Mouse (Mus musculus): ENCODE data around the gene Tnk1. TPM values are rescaled to one million over a fixed set of nuclear protein-coding genes. Genes with fewer than 3 reads are reported as not detected.

Gene Tnk1
- polyA plus RNA-seq, 1 experiment from 2014 or later, result 0.29 TPM

GRCm38 (mm10) chr11:69836703-69837576, 21.6 kb downstream of the Tnk1 start:
- under 1% methylated on average over 43 of the region's 52 CpGs for WGBS
- Histone ChIP-seq H3K4me3 (replicated peaks; ENCODE audit: low read length) (peak overlapping the region; percentile 79), H3K9ac (replicated peaks; ENCODE audit: low read depth, low read length) (peak overlapping the region; percentile 92), H3K4me2 (ENCODE audit: low read length) (peak overlapping the region; percentile 93), H3K36me3 (ENCODE audit: control insufficient read depth, insufficient read depth) (peaks cover 7% of the 10 kb centered on the region; the same call in 1 of the 2 replicates), H3K9me3 (ENCODE audit: control insufficient read depth, low read length) (no peaks in the 10 kb centered on the region), H3K4me1 (replicated peaks; ENCODE audit: control insufficient read depth, insufficient read depth, low read length) (peaks cover 41% of the 10 kb centered on the region), H3K27ac (ENCODE audit: low read length) (peak overlapping the region; percentile 90), H3K27me3 (replicated peaks; ENCODE audit: control insufficient read depth, insufficient read depth, low read length) (no peaks in the 10 kb centered on the region)
- no peak; the same call in 1 of the 2 replicates for ATAC-seq

DNA sequence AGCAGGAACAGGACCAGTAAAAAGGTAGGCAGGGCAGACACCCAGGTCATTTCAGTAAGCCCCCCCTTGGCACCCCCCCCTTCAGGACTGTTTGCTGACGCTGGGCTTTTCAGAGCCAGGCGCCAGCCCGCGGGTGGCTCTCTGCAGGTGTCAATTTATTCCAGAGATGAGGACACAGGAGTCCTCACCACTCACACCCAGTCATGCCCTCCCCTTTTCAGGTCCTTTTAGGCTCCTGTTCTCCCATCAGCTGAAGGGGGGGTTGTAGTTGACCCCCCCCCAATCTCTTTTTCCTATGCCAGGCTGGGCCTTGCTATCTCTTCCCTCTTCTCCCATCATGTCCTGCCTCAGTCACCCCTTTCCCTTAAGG, 22.6 kb downstream of the Tnk1 start:
- Histone ChIP-seq H3K4me3 (replicated peaks; ENCODE audit: low read length) (peak overlapping the region; percentile 79), H3K4me1 (replicated peaks; ENCODE audit: control insufficient read depth, insufficient read depth, low read length) (peaks cover 41% of the 10 kb centered on the region), H3K9me3 (ENCODE audit: control insufficient read depth, low read length) (no peaks in the 10 kb centered on the region), H3K27me3 (replicated peaks; ENCODE audit: control insufficient read depth, insufficient read depth, low read length) (no peaks in the 10 kb centered on the region), H3K4me2 (ENCODE audit: low read length) (peak overlapping the region; percentile 93), H3K36me3 (ENCODE audit: control insufficient read depth, insufficient read depth) (peaks cover 7% of the 10 kb centered on the region; the same call in 1 of the 2 replicates), H3K27ac (ENCODE audit: low read length) (peak overlapping the region; percentile 90), H3K9ac (replicated peaks; ENCODE audit: low read depth, low read length) (peak overlapping the region; percentile 92)
- WGBS, result 4% methylated on average over 4 of the region's 4 CpGs
- ATAC-seq, result no peak

GRCm38 (mm10) chr11:69835326-69835965, 23.1 kb downstream of the Tnk1 start:
- ATAC-seq, result no peak
- peak overlapping the region; percentile 93 for H3K4me2 ChIP-seq (ENCODE audit: low read length)
- WGBS, result 7% methylated on average over 9 of the region's 9 CpGs
- peaks cover 41% of the 10 kb centered on the region for H3K4me1 ChIP-seq (replicated peaks; ENCODE audit: control insufficient read depth, insufficient read depth, low read length)
- H3K9ac ChIP-seq (replicated peaks; ENCODE audit: low read depth, low read length), result peak overlapping the region; percentile 92
- peak overlapping the region; percentile 39; the same call in 1 of the 2 replicates for H3K27ac ChIP-seq (ENCODE audit: low read length)
- H3K4me3 ChIP-seq (replicated peaks; ENCODE audit: low read length), result peak overlapping the region; percentile 79
- no peaks in the 10 kb centered on the region for H3K9me3 ChIP-seq (ENCODE audit: control insufficient read depth, low read length)
- H3K36me3 ChIP-seq (ENCODE audit: control insufficient read depth, insufficient read depth), result peaks cover 7% of the 10 kb centered on the region; the same call in 1 of the 2 replicates
- no peaks in the 10 kb centered on the region for H3K27me3 ChIP-seq (replicated peaks; ENCODE audit: control insufficient read depth, insufficient read depth, low read length)

DNA sequence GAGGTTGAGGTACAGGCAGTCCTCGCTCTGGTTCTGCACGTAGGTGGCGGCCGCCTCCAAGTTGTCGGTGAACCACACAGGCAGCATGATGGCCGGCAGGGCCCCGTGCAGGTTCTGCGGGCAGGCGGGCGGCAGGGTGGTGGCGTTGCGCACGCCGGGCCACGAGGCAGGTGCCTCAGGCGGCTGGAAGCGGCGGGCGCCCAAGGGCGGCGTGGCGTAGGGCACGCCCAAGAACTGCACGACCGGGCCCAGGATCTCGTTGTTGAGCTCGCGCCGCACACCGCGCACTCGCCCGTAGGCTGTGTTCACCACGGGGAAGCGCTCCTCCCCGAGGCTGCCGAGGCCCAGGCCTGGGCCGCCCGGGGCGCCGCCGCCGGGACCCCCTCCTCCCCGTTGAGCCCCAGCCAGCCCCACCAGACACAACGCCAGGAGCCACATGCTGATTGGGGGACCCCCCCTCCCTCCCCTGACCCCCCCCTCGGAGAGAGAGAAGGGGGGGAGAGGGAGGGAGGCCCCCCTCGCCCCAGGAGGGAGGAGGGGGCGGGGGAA, 24.5 kb downstream of the Tnk1 start:
- no peak for ATAC-seq
- Histone ChIP-seq H3K36me3 (ENCODE audit: control insufficient read depth, insufficient read depth) (peaks cover 7% of the 10 kb centered on the region; the same call in 1 of the 2 replicates), H3K9ac (replicated peaks; ENCODE audit: low read depth, low read length) (peak overlapping the region; percentile 92), H3K4me3 (replicated peaks; ENCODE audit: low read length) (peak overlapping the region; percentile 79), H3K4me2 (ENCODE audit: low read length) (peak overlapping the region; percentile 93), H3K9me3 (ENCODE audit: control insufficient read depth, low read length) (no peaks in the 10 kb centered on the region), H3K27ac (ENCODE audit: low read length) (peak overlapping the region; percentile 23), H3K27me3 (replicated peaks; ENCODE audit: control insufficient read depth, insufficient read depth, low read length) (no peaks in the 10 kb centered on the region), H3K4me1 (replicated peaks; ENCODE audit: control insufficient read depth, insufficient read depth, low read length) (peaks cover 35% of the 10 kb centered on the region)
- 4% methylated on average over 45 of the region's 48 CpGs for WGBS

- no peak for ATAC-seq
- peaks cover 7% of the 10 kb centered on the region; the same call in 1 of the 2 replicates for H3K36me3 ChIP-seq (ENCODE audit: control insufficient read depth, insufficient read depth)
- H3K4me2 ChIP-seq (ENCODE audit: low read length), result peak overlapping the region; percentile 93
- no peaks in the 10 kb centered on the region for H3K9me3 ChIP-seq (ENCODE audit: control insufficient read depth, low read length)
- H3K4me1 ChIP-seq (replicated peaks; ENCODE audit: control insufficient read depth, insufficient read depth, low read length), result peaks cover 31% of the 10 kb centered on the region
- H3K9ac ChIP-seq (replicated peaks; ENCODE audit: low read depth, low read length), result peak overlapping the region; percentile 92
- no peaks in the 10 kb centered on the region for H3K27me3 ChIP-seq (replicated peaks; ENCODE audit: control insufficient read depth, insufficient read depth, low read length)
- no peak overlapping the region for H3K27ac ChIP-seq (ENCODE audit: low read length)
- 54% methylated on average over 8 of the region's 8 CpGs for WGBS
- peak overlapping the region; percentile 79 for H3K4me3 ChIP-seq (replicated peaks; ENCODE audit: low read length)
These were observed 25.0 kb downstream of the Tnk1 start for GRCm38 (mm10) chr11:69833554-69833953.

DNA sequence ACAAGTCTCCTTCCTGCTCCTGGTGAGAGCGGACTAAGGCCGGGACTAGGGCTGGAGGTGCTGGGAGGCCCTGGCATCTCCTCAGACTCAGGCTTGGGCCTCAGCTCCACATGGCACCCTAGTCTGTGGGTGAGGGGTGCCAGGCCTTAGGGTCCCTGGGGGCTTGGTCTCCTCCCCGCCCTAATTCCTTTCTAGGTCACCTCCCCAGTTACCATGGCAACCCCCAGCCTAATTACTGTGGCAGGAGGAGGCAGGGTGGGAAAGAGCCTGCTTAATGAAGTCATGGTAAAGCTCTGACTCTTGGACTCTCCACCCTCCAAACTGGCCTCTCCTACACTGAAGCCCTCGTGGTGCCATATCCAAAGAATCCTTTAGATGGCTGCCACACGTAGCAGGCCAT, 29.7 kb downstream of the Tnk1 start:
- Histone ChIP-seq H3K27ac (ENCODE audit: low read length) (no peak overlapping the region), H3K36me3 (ENCODE audit: control insufficient read depth, insufficient read depth) (peaks cover 39% of the 10 kb centered on the region), H3K27me3 (replicated peaks; ENCODE audit: control insufficient read depth, insufficient read depth, low read length) (no peaks in the 10 kb centered on the region), H3K4me2 (ENCODE audit: low read length) (no peak overlapping the region), H3K4me1 (replicated peaks; ENCODE audit: control insufficient read depth, insufficient read depth, low read length) (peaks cover 8% of the 10 kb centered on the region), H3K9me3 (ENCODE audit: control insufficient read depth, low read length) (no peaks in the 10 kb centered on the region), H3K9ac (replicated peaks; ENCODE audit: low read depth, low read length) (no peak overlapping the region), H3K4me3 (replicated peaks; ENCODE audit: low read length) (no peak overlapping the region)
- 51% methylated on average over 5 of the region's 5 CpGs for WGBS
- ATAC-seq, result no peak

- no peaks in the 10 kb centered on the region for H3K4me1 ChIP-seq (replicated peaks; ENCODE audit: control insufficient read depth, insufficient read depth, low read length)
- no peak overlapping the region for H3K27ac ChIP-seq (ENCODE audit: low read length)
- ATAC-seq, result no peak
- no peak overlapping the region for H3K4me3 ChIP-seq (replicated peaks; ENCODE audit: low read length)
- 80% methylated on average over 2 of the region's 2 CpGs for WGBS
- H3K36me3 ChIP-seq (ENCODE audit: control insufficient read depth, insufficient read depth), result peaks cover 32% of the 10 kb centered on the region
- H3K9ac ChIP-seq (replicated peaks; ENCODE audit: low read depth, low read length), result no peak overlapping the region
- no peak overlapping the region for H3K4me2 ChIP-seq (ENCODE audit: low read length)
- H3K9me3 ChIP-seq (ENCODE audit: control insufficient read depth, low read length), result no peaks in the 10 kb centered on the region
- H3K27me3 ChIP-seq (replicated peaks; ENCODE audit: control insufficient read depth, insufficient read depth, low read length), result no peaks in the 10 kb centered on the region
These were observed 35.1 kb downstream of the Tnk1 start for GRCm38 (mm10) chr11:69823456-69823855.

DNA sequence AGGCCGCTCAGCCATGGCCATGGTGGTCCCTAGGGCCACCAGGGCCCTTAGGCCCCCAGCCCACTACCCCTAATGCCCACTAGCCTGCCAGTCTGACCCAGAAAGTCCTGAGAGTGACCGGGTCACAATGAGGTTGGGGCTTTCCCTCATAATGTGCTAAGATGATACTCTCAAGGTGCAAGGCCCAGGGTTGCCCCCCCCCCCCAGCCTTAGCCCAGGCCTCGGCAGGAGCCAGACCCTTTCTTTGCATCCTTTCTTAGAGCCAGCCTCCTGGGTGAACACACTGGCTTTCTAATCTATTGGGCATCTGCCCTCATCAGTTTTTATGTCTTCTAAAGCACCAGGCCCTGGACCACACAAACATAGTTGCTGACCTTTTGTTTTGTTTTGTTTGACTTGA, 36.5 kb downstream of the Tnk1 start, which contains the start of gene Spem1:
Gene Spem1 (minus strand): TSS at position 101 of the 400 bp plus-strand sequence.
- Histone ChIP-seq H3K36me3 (ENCODE audit: control insufficient read depth, insufficient read depth) (peaks cover 19% of the 10 kb centered on the region), H3K27me3 (replicated peaks; ENCODE audit: control insufficient read depth, insufficient read depth, low read length) (no peaks in the 10 kb centered on the region), H3K4me3 (replicated peaks; ENCODE audit: low read length) (no peak within 1 kb of the TSS), H3K4me2 (ENCODE audit: low read length) (no peak within 1 kb of the TSS), H3K9ac (replicated peaks; ENCODE audit: low read depth, low read length) (no peak within 1 kb of the TSS), H3K27ac (ENCODE audit: low read length) (no peak within 1 kb of the TSS), H3K4me1 (replicated peaks; ENCODE audit: control insufficient read depth, insufficient read depth, low read length) (no peaks in the 10 kb centered on the region), H3K9me3 (ENCODE audit: control insufficient read depth, low read length) (no peaks in the 10 kb centered on the region)
- WGBS, result 86% methylated on average over 3 of the region's 3 CpGs
- ATAC-seq, result no peak

DNA sequence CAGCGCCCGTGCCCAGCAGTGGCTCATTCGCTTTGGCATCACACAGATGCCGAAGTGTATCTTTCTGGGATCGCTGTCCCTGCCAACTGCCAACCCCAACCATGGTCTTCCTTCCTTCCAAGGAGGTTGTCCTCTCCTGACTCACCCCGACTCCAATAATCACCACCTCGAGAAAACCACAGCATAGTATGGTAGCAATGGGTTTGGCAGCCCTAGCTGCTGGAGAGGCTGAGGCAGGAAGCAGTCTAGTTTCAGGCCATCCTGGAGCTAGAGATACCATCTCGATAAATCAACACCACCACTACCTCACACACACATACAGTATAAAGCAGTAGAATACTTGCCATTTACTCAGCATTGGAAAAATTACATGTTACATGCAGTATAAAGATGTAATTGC, 39.7 kb downstream of the Tnk1 start:
- Histone ChIP-seq H3K4me3 (replicated peaks; ENCODE audit: low read length) (no peak overlapping the region), H3K9ac (replicated peaks; ENCODE audit: low read depth, low read length) (no peak overlapping the region), H3K36me3 (ENCODE audit: control insufficient read depth, insufficient read depth) (peaks cover under 1% of the 10 kb centered on the region; the same call in 1 of the 2 replicates), H3K4me2 (ENCODE audit: low read length) (no peak overlapping the region), H3K27me3 (replicated peaks; ENCODE audit: control insufficient read depth, insufficient read depth, low read length) (no peaks in the 10 kb centered on the region), H3K4me1 (replicated peaks; ENCODE audit: control insufficient read depth, insufficient read depth, low read length) (no peaks in the 10 kb centered on the region), H3K9me3 (ENCODE audit: control insufficient read depth, low read length) (no peaks in the 10 kb centered on the region), H3K27ac (ENCODE audit: low read length) (no peak overlapping the region)
- ATAC-seq, result no peak
- WGBS, result 92% methylated on average over 8 of the region's 8 CpGs

All from forebrain, embryonic 16.5 days (tissue).